Mouse (Mus musculus) left cerebral cortex, adult 9 months (tissue): ENCODE data around the gene Ttc5.
A peak's percentile ranks its signal among the peaks of the same experiment; 100 is the strongest.
"Not testable (repeated sequence)": the region's sequence is repeated elsewhere in the genome, so short reads cannot be mapped to it uniquely, and the experiment has no call there.

ENCODE experiments used
- DNase-seq, 2 experiments: peaks; one replicate each; pipeline ENCODE4 v3.0.0; 2022; ENCODE audit warnings: low spot score in 2 of 2

Ttc5 gene

DNA sequence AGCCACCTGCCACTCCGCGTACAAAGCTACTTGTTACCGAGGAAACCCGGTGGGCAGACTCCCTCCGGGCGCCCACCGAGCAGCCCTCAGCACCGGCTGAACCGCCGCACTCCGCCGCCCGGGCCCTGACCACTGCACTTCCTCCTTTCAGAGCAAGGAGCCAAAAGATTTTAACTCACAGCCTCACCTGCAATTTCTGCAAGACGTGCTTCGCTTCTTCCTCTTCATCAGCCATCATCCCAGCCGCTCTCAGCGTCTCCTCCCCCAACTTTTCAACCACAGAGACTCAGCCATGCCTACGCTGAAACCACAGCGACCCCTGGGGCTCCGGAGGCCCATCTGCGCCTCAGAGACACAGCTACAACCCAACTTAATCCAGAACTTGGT is at the start of gene Ttc5:
TSS of gene Ttc5 (minus strand) at position 269 of the 387 bp plus-strand sequence.
- DNase-seq = peak; percentile 53 to 92

DNA sequence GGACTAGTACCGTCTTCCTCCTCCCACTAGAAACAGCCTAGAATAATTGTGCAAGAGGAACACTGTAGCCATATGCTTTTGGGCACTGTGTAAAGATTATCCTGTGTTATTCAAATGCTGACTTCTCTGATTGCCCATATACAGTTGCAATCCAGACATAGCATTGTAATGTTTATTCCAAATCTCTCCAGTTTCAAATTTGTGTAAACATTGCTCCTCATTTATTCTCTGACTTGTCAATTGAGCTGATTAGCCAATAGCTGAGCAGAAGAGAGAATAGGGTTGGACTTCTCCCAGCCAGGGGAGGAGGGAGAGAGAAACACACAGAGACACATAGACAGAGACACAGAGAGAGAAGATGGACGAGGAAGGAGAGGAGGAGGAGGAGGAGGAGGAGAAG is 49.1 kb upstream of the Ttc5 start:
- no peak for DNase-seq

DNA sequence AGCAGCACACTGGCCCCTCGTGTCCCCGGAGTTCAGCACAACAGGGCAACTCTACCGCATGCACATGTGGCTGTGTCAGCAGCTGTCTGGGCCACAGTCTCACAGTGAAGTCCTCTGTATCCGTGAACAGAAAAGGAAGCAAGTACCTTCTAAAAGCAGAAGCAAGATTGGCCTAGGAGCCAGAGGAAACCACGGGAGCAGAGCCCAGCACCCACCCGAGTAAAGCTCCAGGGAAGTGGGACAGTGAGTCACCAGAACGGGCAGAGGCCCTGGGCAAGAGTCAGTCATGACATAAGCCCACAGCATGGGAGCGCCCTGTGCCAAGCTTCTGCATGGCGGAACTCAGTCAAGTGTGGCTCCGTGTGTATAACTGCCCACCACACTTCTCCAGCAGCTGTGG is 48.6 kb upstream of the Ttc5 start:
- peak in 1 of 2 experiments; percentile 35 for DNase-seq

DNA sequence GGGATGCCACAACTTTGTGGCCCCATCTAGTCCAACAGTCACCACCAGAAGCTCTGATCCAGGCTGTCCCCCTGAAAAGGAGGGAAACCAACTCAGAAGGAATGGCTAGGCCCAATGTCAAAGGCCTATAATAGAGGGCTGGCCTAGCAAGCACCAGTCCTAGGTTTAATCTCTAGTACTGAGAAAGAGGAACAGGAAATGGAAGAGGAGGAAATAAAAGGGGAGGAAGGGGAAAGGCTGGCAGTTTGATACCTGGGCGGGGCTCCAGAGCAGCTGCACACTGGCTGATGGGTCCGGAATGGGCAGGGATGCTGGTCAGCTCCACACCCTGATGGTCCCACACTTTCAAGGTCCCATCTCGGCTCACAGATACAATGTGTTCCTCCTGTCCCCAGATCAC is 44.6 kb upstream of the Ttc5 start:
- DNase-seq = no peak

DNA sequence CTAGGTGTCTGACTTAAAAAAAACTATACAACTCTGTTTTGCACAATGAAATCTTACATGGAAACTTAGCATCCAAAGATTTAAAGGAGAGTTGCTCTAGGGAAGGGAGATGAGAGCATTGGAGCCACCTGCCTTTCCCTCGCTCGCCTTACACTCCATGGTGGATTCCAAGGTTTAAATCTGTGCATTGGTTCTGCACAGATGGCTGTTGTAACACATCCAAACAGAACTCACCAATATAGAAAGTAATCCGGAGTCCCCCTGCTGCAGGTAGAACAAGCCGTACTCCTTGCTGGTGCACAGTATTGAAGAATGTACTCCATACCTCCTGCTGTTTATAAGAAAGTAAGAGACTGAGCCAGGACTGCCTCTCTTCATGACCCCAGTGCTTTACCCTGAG is 41.3 kb upstream of the Ttc5 start:
- DNase-seq = peak in 1 of 2 experiments; percentile 44

DNA sequence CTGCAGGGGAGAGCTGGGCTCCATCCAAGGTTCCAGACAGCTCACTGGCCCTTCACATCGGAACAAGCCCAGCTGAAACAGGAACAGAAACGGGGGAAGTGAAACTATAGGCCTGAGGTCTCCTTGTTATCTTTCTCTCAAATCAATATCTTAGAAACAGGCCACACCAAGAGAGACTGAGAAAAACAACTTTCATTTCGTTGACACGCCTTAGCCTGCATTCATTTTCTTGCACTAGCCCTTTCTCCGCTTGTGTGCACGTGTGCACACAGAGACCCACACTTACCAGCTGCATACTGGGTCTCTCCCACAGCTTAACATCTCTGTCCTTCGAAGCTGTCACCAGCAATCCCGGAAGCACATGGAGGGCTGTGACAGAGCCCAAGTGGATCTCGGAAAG is 38.9 kb upstream of the Ttc5 start:
- no peak for DNase-seq

DNA sequence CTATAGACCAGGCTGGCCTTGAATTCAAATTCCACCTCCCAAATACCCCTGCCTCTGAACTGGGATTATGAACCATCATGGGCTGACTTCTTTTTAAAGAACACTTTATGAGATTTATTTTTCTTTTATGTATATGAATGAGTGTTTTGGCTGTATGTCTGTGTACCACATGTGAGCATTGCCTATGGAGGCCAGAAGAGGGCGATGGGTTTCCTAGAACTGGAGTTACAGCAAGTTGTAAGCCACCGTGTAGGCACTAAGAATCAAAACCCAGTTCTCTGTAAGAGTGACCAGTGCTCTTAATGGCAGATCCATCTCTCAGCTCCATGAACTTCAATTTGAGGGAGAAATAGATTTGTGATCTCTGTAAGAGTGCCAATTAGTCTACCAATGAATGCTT is 37.9 kb upstream of the Ttc5 start:
- no peak for DNase-seq

DNA sequence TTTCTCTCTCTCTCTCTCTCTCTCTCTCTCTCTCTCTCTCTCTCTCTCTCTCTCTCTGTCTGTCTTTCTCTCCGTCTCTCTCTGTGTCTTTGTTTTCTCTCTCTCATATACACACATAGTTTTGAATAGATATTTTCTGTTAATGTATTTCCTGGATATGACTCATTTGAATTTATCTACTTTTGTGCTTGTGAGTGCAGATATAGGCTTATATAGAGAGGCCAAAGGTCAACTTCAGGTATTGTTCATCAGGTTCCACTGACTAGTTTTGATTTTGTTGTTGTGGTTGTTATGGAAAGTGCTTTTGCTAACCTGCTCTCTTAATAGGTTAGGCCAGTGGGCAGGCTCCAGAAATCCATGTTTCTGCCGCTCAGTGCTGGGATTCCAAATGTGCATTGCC is 27.7 kb upstream of the Ttc5 start:
- no peak for DNase-seq

DNA sequence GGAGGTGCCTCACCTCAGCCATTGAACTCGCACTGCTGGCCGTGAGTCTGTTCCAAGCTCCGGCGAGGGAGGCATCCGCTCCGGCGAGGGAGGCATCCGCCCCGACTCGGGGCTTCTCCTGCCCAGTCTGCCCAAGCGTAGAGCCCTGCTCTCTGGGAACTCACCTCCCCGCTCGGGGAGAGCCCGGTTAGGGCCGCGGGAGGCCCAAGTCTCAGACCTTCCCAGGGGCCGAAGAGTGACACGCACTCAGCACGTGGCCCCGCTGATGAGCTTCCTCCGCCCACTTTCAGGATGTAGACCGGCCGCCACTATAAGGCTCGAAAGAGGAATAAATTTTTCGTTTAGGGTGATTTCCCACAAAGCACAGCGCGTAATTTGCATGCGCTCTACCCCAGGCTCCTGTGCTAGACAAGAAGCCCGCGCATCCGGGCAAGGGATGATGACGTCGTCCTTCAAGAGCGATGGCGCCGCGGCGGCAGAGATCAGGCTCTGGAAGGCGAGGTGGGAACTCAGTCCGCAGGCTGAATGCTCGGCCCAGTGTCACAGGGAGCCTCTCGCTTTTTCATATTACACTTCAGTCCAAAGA is 22.3 kb upstream of the Ttc5 start, which contains the start of the genes Ccnb1ip1 and Parp2:
TSS of gene Ccnb1ip1 (minus strand) at position 246 of the 586 bp plus-strand sequence.
TSS of gene Parp2 (plus strand) at position 355 of the 586 bp plus-strand sequence.
- peak; percentile 96 to 100 for DNase-seq

DNA sequence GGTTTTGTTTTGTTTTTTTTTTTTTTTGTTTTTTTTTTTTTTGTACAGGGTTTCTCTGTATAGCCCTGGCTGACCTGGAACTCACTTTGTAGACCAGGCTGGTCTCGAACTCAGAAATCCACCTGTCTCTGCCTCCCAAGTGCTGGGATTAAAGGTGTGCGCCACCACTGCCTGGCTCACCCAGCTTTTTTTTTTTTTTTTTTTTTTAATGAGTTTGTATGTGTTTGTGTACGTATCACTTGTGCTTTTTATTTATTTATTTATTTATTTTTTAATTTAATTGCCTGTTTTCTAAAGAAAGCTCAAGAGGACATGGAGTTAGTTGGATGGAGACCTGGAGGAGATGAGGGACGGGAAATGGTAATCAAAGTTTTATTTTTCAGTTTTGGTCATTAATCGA is 21.1 kb upstream of the Ttc5 start:
- DNase-seq = not testable (repeated sequence)

DNA sequence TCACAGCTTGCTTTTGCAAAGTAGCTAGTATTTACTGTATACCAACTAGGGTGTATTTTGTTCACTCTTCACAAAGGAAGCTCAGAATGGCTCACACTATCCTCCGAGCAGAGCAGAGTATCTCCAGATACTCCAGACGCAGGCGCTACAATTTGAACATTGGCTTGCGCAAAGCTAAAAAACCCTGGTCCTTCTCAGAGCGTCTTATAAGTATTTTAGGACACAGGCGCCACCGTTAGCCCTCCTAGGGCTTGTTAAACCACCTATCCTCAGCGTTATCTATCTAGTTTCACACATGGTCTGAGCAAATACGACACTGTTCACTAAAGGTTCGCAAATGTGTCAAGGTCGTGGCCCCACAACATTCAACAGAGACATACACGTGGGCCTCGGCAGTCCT is 19.4 kb upstream of the Ttc5 start:
- DNase-seq = no peak

DNA sequence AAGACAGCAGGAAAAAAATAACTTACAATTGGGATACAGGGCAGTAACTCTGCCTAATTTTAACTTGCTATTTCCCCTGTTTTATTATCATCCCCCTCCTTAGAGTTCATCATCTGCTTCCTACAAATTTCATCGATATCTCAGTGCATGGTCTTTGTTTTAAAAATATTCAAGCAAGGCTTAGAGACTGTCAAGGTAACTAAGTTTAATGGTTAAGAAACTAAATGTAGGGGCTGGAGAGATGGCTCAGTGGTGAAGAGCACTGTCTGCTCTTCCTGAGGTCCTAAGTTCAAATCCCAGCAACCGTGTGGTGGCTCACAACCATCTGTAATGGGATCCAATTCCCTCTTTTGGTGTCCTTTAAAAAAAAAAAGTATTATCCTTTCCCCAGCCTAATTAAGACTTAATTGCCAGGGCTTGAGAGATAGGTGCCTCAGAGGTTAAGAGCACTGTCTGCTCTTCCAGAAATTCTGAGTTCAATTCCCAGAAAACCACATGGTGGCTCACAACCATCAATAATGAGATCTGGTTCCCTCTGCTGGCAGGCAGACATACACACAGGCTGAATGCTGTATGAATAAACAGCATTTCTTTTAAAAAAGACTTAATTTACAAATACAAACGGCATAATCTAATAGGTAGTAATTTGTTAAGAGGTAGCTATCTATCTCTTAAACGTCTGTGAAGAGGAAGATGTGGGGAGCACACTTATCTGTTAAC is 17.7 kb upstream of the Ttc5 start:
- no peak for DNase-seq

DNA sequence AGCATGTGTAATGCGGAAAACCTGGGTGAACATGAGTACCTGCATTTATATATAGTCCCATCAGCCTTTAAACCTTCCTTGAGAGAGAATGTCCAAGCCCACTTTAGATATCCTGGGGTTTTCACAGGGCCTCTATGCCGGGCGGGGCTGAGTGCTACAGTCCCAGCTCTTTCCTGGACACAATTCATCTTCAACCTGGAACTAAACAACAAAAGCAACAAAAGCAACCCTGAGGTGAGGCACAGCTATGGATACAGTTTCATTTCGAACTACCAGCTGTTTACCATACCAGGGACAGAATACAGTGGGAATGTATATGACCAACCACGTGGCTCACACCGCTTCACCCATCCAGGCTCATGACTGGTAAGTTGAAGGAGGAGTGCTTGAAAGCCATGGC is 17.1 kb upstream of the Ttc5 start:
- DNase-seq = no peak

DNA sequence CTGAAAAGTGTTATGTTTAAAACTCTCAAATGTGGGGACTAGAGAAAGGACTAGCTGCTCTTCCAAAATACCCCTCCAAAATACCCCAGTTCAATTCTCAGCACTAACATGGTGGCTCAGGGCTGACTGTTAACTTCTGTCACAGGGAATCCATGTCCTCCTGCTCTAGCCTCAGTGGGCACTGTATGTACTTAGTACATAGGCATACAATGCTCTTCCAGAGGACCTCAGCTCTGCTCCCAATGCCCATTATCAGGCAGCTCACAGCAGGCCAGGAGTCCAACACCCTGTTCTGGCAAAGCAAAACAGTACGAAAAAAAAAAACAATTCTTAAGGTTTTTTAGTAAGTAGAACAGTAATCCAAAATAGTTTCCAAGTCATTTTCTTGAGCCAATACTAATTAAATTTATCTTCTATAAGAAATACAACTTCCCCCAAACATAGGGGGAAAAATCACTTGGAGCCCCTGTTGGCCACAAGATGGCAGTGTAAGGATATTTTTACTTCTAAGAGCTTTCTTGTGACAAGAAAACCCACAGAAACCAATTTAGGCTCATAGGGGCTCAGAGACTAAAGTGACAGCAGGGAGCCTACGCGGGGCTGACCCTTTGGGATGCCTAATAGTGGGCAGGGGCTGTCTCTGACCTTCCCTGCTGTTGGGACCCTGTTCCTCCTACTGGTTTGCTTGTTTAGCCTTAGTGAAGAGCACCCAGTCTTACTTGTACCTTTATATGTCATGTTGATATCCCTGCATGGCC is 14.4 kb upstream of the Ttc5 start:
- peak in 1 of 2 experiments; percentile 53 for DNase-seq

DNA sequence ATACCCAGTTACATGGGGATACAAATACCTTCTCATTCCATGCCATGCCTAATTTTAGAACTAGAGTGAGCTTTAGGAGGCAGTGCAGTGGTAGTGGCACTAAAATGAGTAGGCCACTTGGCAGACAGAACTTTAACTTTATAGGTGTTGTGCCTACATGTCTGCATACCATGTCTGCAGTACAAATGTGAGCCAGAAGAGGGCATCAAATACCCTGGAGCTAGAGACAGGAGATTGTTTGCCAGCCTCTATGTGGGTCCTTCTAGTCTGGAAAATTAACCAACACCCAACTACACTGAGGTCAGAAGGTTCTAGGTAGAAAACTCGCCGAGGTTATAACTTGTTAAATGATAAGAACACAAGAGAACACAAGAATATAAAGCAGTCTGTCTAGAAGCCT is 13.2 kb upstream of the Ttc5 start:
- DNase-seq = no peak

DNA sequence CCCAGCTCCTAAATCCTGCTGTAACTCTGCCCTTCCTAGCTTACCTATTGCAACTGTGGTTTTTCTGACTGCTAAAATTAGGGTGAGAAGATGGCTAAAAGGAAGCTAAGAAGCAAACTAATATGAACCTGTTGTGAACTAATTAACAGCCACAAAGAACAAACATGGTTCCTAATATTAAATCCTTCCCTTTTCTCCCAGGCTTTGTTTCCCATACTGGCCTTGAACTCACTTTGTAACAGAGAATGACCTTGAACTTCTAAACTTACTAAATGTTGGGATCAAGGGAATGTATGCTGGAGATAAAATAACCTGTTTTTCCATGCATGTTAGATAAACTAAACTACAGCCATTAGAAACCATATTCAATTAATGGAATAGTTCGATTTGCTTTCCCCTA is 11.1 kb upstream of the Ttc5 start:
- DNase-seq = no peak

DNA sequence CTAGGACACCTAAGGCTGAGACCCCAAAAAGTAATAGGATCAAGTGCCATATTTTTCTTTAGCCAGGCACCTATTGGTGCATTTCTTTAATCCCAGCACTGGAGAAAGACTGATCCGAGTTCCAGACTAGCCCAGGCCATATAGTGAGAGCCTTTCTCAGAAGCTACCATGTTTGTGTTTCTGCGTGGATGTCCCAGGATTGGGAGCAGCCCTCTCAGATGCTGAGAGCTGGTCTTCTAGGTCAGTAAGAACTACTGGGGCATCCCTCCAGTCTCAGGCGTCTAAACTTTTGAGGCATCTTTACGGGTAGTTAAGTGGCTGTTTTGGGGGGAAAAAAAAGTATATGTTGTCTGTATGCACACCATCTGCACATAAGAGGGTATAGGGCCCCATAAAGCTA is 10.6 kb upstream of the Ttc5 start:
- DNase-seq = no peak

DNA sequence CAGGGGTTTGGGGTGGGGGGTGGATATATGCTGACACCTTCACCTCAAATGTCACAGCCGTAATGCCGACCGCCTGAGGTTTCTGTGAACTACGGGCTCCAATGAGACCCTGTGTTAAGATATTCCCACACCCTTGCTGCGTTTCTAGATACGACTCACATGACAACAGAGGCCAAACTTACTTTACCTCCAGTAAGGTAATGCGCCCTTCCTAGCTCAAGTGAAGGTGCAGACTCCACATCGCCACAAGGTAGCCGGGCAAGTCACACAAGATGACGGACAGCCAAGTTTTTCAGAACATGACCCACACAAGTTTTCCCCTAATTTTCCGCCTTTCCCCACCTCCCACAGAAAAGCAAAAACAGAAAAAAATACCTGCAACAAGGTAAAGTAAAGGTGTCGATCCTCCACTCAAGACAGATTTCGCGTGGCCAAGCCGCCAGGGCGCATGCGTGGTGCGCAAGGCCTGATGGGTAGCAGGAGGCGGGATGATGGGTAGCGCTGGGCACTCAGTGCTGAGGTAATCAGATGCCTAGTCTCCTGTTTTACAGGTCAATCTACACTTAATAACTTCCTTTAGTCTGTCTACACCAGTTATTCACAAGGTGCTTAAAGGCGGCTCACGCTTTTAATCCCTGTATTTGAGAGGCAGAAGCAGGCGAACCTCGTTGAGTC is 10.1 kb upstream of the Ttc5 start:
- DNase-seq = no peak

DNA sequence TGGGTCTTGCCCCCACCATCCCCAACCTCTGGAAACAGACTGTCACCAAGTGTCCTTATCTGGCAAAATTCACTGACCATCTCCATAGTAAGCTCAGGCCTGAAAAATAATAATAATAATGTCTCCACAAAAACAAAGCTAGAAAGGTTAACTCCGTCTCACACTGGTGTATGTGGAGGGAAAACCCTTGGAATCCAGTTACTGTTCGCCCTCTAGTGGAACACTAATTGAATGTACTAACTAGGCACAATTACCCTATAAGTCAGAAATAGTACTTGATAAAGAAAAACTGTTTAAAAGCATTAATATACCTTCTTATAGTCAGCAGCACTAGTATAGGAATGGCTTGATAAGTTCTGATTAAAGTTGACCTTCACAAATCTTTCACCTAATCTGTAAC is 2.8 kb upstream of the Ttc5 start:
- DNase-seq = no peak

DNA sequence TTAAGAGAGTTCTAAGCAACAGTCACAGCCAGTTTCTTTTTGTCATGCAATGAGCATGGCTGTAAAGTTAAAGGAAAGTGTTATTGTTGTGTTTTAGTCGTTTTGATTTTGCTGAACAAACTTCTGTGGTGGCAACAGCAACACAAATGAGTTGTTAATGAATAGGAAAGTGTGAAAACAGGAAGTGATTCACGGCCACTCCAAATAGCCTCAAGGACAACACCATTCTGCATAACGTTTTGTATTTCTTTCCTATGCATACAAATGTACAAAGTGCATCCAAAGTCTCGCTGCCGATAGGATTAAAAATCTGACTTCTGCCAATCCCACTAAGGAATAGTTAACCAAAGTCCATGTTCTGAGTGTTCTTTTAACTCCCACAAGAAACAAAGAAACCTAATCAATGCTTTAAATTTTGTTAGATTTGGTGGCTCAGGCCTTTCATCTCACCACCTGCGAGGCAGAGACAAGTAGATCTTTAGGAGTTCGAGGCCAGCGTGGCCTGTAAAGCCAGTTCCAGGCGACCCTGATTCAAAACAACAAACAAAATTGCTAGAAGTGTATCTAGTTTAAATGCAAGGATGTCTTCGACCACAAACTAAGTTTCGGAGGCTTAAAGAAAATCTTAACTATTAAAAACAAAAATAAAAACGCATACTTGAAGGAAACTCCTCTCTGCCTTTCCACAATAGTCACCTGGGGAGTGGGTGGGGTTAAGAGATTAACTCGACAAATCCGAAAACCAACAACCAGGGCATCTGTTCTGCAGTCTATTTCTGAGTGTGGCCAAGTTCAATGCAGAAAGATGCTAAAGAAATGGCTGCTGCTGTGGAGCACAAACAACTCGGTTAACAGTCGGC is 698 bp downstream of the Ttc5 start:
- DNase-seq = no peak

DNA sequence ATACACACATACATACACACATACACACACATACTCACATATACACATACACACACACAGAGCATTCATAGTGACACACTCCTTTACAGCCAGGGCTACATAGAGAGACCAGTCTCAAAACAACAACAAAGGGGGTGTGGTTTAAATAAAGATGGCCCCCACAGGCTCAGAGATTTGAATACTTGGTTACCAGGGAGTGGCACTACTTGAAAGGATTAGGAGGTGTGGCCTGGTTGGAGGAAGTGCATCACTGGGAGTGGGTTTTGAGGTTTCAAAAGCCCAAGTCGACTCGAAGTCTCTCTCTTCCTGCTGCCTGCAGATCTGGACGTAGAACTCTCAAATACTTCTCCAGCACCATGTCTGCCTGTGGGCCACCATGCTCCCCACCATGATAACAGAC is 3.2 kb downstream of the Ttc5 start:
- DNase-seq = no peak
